Mouse (Mus musculus) frontal cortex, adult 2 months (tissue): ENCODE measurements at regions not wholly inside any gene's neighbourhood (a gene's known extent, or its start where the extent isn't known, plus 50 kb on each side); places are given as distances from the start of the nearest gene placed in this dataset.
"Not testable (repeated sequence)": the region's sequence is repeated elsewhere in the genome, so short reads cannot be mapped to it uniquely, and the experiment has no call there.

Experiments used
- DNase-seq, 2 experiments: peaks; one replicate each; pipeline ENCODE4 v3.0.0; 2022; ENCODE audit warnings: low spot score in 1 of 2; ENCODE audit errors: extremely low spot score in 1 of 2

GRCm38 (mm10) chr1:149129767-149130287, 831.3 kb downstream of the Pla2g4a start:
- DNase-seq, result no peak

DNA sequence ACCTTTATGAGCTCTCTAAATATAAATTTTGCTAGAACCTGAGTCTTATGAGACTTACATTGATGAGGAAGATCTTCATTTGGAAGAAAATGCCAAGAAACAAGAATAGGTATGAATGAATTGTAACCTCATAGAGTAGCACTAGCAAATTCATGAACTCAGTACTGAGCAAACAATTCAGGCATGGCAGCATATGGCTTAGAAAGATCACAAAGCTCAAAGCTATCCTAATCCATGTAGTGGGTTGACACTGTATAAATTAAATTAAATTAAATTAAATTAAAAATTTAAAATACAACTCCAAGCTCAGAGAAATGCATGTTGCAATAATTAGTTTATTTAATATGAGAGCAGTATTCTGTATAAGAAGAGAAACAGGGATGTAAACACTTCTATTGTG, 832.0 kb downstream of the Pla2g4a start:
- DNase-seq, result no peak

- DNase-seq, result no peak
Observed at GRCm38 (mm10) chr1:149127709-149128108, 833.4 kb downstream of the Pla2g4a start.

DNA sequence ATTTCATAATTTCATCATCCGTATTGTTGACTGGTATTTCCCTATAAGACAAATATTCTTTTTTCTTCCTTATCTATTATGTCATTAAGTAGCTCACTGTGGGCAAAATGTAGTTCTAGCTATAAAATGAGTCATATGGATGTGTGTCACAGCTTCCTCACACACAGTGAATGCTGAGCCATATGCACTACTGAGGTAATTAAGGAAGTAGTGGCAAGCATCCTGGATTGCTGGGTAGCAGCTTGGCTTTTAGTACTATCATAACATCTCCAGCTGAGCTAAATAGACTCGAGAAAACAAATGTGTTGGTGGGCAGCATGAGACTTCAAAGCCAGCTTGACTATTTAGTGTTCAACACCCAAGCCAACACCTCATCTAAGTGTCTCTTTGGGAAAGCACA, 857.7 kb downstream of the Pla2g4a start:
- DNase-seq, result peak in 1 of 2 experiments; percentile 8

DNA sequence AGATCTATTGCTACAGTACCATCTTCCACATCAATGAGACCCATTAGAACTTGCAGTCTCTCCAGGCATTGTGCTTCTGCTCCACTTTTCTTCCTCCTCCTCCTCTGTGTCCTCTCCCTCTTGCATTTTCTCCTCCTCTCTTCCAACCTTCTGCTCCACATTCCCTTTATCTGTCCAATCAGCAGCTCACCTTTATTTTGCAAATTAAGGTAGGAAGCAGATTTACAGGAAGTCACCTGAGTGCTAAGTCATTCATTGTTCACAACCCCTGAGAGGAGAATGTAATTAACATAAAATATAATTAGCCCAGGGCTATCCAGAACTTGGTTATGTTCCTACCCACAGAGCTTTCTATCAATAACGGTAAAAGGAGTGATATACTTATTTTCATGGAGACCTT, 863.7 kb downstream of the Pla2g4a start:
- DNase-seq, result no peak

- DNase-seq, result no peak
Observed at GRCm38 (mm10) chr1:149074681-149075080, 886.4 kb downstream of the Pla2g4a start.

GRCm38 (mm10) chr1:149069570-149069969, 891.5 kb downstream of the Pla2g4a start:
- no peak for DNase-seq

DNA sequence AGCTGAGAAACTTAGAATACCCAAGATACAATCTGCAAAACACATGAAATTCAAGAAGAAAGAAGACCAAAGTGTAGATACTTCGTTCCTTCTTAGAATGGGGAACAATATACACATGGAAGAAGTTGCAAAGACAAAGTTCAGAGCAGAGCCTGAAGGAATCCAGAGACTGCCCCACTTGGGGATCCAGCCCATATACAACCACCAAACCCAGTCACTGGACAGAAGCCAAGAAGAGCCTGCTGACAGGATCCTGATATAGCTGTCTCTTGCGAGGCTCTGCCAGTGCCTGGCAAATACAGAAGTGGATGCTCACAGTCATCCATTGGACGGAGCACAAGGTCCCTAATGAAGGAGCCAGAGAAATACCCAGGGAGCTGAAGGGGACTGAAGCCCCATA, 898.1 kb downstream of the Pla2g4a start:
- DNase-seq, result not testable (repeated sequence)

DNA sequence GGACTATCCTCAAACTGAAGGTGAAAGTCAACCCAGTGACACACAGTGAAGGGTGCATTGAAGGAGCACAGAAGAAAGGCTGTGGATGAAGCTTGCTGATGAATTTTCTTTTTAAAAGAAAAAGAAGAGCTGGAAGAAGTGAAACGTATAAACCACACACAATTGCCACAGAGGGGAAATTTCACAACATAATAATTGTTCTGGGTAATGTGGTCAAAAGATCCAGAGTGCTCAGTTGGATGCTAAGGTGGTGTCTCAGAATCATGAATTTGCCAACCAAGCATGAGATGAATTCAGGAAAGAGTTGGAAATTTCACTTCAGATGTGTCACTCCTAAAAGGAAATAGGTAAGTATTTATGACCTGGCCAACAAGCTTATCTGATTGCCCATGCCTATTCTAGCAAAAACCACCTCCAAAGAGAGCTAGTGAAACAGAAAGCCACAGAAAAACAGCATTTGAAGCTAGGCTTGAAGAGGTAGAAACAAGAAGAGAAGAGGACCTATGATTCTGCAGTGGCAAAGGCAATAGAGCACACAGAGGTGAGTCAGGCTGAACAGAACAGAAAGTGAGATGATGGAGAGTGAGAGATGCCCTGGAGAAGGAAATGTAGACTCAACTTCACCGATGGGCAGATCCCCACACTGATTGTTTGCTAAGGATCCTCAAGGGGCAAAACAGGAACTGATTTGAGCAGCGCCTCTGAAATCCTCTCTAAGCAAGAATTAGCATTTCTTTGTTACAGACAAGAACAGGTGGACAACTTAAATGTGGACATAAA, 922.7 kb downstream of the Pla2g4a start:
- no peak for DNase-seq

GRCm38 (mm10) chr1:149028316-149028715, 932.8 kb downstream of the Pla2g4a start:
- peak in 1 of 2 experiments; percentile 3 for DNase-seq

DNA sequence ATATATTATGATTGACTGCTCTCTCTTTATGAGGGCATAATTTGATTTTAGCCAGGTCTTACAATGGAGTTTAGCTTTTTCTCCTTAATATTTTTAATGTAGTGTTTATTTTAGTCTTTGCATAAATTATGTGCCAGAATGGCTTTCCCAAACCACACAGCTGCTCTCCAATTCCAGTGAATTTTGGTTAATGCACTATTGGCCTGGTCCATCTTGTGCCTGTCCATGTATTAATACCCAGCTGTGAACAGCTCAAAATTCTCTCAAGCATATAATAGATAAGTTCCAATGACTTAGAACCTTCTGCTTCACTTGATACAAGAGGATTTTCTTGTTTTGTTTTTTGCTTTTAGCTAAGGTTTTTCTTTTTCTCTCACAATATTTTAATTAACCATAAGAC, 939.4 kb downstream of the Pla2g4a start:
- no peak for DNase-seq

- DNase-seq, result no peak
Observed at GRCm38 (mm10) chr1:149021273-149021672, 939.8 kb downstream of the Pla2g4a start.

DNA sequence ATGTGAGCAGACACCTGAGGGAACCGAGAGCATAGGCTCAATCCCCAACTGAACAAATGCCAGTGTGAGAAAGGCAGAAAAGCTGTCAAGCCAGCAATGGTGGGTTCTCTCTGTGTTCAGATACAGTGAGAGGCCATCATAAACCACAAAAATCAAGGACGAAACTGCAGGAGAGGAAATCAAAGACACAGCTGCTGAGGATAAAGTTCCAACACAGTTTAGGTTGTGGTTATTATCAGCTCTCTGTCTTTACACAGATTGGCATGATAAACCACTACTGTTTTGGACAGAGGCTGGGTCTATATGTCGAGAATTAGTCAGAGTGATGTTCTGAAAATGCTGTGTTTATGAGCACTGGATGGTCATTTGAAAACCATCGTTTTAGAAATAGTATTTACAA, 946.5 kb downstream of the Pla2g4a start:
- no peak for DNase-seq

DNA sequence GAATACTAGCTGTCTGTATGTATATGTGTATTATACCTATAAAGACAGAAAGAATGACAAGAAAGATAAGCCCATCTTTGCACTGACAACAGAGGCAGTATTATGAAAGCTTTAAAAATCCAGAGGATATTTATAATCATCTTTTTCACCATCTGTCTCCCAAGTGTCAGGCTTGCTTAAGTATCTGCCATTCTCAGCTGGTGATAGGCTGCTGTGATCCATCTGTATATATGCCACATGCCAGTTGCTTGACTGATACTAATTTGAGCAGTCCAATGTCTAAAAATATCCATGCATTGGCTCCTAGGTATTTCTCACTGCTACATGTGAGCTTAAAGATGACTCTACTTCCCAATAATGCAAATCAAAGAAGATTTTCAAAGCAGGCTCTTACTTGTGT, 950.3 kb downstream of the Pla2g4a start:
- peak in 1 of 2 experiments; percentile 4 for DNase-seq

DNA sequence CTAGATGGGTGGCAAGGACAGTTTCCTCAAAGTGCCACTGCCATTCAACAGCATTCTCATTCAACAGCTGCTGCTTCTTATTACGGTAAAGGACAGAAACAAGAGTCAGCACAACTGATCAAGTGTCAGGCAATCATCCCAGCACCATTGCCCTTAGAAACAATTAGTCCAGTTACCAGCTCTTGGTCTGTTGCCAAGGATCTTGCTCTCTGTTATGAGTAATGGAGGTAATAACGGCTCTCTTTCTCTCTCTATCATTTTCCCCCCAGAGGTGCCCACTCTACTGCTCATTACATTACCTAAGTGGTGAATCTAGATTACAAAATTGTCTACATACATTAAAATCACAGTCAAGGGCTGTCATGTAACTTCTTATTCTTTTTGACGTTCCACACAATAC, 961.0 kb downstream of the Pla2g4a start:
- no peak for DNase-seq

- DNase-seq, result peak; percentile 4 to 57
Observed at GRCm38 (mm10) chr1:148993586-148993985, 967.5 kb downstream of the Pla2g4a start.

DNA sequence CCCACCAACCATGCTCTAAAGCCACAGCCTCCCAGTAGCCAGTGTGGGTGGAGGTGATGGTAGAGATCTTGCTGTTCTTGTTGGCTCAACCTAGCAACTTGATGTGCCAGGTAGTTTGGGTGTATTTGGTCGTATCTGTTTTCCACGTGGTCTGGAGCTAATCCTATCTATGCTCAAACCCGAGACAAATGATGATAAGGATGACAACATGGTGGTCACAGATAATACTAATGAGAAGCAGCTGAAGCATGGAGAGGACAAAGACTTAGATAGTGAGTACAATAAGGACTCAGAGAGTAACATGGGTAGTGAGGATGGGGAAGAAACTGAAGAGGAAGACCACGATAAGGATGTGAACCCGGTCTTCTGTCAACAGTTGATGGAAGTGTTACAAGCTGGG, 983.7 kb downstream of the Pla2g4a start:
- no peak for DNase-seq

DNA sequence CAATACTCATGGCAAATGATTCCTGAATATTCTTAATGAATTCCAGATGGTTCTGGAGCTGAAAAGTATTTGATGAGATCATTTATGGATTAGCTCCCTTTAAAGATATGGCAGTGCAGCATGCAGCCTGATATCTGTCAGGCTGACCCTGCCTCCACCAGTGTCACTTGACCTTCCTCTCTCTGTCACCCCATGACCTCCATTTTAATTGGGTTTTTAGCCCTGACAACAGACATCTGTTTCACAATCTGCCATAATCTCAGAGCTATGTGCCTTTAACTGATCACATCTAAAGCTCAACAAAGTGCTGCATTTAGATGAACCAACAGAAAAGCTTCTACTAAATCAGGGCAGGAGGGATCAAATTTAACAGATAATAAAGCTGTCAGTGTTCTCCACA, 995.7 kb downstream of the Pla2g4a start:
- DNase-seq, result no peak

- no peak for DNase-seq
Observed at GRCm38 (mm10) chr1:148934366-148934765, 1026.7 kb downstream of the Pla2g4a start.

- no peak for DNase-seq
Observed at GRCm38 (mm10) chr1:148924506-148924905, 1036.6 kb downstream of the Pla2g4a start.

DNA sequence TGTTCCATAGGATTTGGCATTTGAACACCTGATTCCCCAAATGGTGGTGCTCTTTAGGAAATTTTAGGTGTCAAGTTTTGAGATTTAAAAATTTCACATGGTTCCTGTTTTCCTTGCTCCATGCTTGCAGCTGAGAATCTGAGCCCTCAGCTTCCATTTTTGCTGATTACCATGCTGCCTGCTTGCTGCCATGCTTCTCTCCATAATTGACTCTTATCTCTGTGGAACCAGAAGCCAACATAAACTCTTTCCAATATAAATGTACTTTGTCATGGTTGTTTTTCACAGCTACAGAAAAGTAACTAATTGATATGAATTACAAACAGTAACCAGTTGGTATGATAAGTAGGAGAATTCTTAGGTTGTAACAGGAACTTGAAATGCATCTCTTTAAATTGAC, 1044.0 kb downstream of the Pla2g4a start:
- DNase-seq, result no peak

GRCm38 (mm10) chr1:148912819-148913218, 1048.3 kb downstream of the Pla2g4a start:
- DNase-seq, result no peak
